Mouse (Mus musculus) neural tube, embryonic 14.5 days (tissue): ENCODE results near the gene Lhpp. TPM values are rescaled to one million over a fixed set of nuclear protein-coding genes. Genes with fewer than 3 reads are reported as not detected.

Experiments
- ATAC-seq: fragments of 200-750 bp; cut with Nextera tagmentation; 2 replicates; pipeline ENCODE4 v1.8.0; 2017; ENCODE audit warnings: low read depth, mild to moderate bottlenecking, moderate TSS enrichment, moderate library complexity
- H3K27ac ChIP-seq: fragments of 300-500 bp; sonication (generic); 2 replicates; pipeline ENCODE4 v1.5.1; 2014; ENCODE audit warnings: low read depth, mild to moderate bottlenecking, control low read depth, low read length, moderate library complexity, mixed read lengths
- H3K27me3 ChIP-seq: fragments of 300-500 bp; sonication (generic); 2 replicates; pipeline ENCODE4 v1.6.1; 2014; ENCODE audit warnings: low read length; ENCODE audit not compliant: control insufficient read depth, insufficient read depth
- H3K36me3 ChIP-seq: fragments of 300-500 bp; sonication (generic); 2 replicates; pipeline ENCODE4 v1.6.1; 2014; ENCODE audit warnings: low read length, mixed read lengths; ENCODE audit not compliant: control insufficient read depth, insufficient read depth
- H3K4me1 ChIP-seq: fragments of 300-500 bp; sonication (generic); 2 replicates; pipeline ENCODE4 v1.6.1; 2014; ENCODE audit warnings: low read length; ENCODE audit not compliant: control insufficient read depth, insufficient read depth
- H3K4me2 ChIP-seq: fragments of 300-500 bp; sonication (generic); 2 replicates; pipeline ENCODE4 v1.6.1; 2014; ENCODE audit warnings: mild to moderate bottlenecking, low read depth, low read length, control low read depth
- H3K4me3 ChIP-seq: fragments of 300-500 bp; sonication (generic); 2 replicates; pipeline ENCODE4 v1.5.1; 2014; ENCODE audit warnings: low read depth, low read length, control low read depth, mixed read lengths
- H3K9ac ChIP-seq: fragments of 300-500 bp; sonication (generic); replicated peaks from 2 replicates; pipeline ENCODE4 v1.6.1; 2014; ENCODE audit warnings: low read depth, mild to moderate bottlenecking, control low read depth, low read length, mixed read lengths
- H3K9me3 ChIP-seq: fragments of 300-500 bp; sonication (generic); 2 replicates; pipeline ENCODE4 v1.6.1; 2016; ENCODE audit warnings: low read length; ENCODE audit not compliant: control insufficient read depth
- WGBS: fragments of 180-500 bp; shearing (Covaris S2); extraction: QIAGEN DNeasy Blood & Tissue Kit; methylation state at CpG from one replicate; pipeline ENCODE4 v1.1.7; 2014; 5-methylcytosine and 5-hydroxymethylcytosine counted together
- polyA plus RNA-seq: library from polyadenylated mRNA; unstranded; fragments of >200 nt; fragmentation: Nextera tagmentation; extraction: Ambion mirVana; gene quantifications from 2 replicates; pipeline ENCODE4 v1.2.1, GENCODE M21; 2014

Gene Lhpp
- polyA plus RNA-seq, 1 experiment from 2014 or later = 55.0 TPM

DNA sequence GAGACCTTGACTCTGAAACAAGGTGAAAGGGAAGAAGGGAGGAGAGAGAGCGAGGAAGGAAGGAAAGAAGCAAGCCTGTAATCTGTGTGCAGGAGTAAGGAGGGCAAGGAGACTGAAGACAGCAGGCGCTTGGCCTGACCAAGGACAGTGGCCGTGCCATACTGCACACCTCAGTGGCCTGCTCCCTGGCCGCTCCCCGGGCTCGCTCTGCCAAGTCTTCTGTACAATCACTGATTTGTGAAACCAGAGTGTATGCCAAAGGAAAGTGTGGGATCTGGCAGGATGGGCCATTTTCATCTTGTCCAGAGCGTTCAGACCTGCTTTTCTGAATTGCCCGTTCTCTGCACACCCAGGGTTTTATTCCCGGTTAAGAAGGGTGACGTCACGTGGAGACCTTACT lies 70.9 kb downstream of the Lhpp start:
- H3K4me1 ChIP-seq = no peaks in the 10 kb centered on the region
- H3K27ac ChIP-seq = no peak overlapping the region
- no peak for ATAC-seq

GRCm38 (mm10) chr7:132681831-132682230 lies 71.4 kb downstream of the Lhpp start:
- Histone ChIP-seq H3K4me3 (no peak overlapping the region), H3K9me3 (no peaks in the 10 kb centered on the region)
- 100% methylated on average over 1 of the region's 1 CpGs for WGBS

More for the DNA sequence above, 70.9 kb downstream of the Lhpp start:
- Histone ChIP-seq H3K4me3 (no peak overlapping the region), H3K9me3 (no peaks in the 10 kb centered on the region), H3K27me3 (no peaks in the 10 kb centered on the region), H3K36me3 (no peaks in the 10 kb centered on the region), H3K4me2 (no peak overlapping the region), H3K9ac (no peak overlapping the region)
- 88% methylated on average over 11 of the region's 11 CpGs for WGBS

GRCm38 (mm10) chr7:132682336-132682735 lies 71.9 kb downstream of the Lhpp start:
- no peaks in the 10 kb centered on the region for H3K9me3 ChIP-seq
- H3K4me2 ChIP-seq = no peak overlapping the region
- H3K27me3 ChIP-seq = no peaks in the 10 kb centered on the region
- ATAC-seq = no peak
- H3K36me3 ChIP-seq = no peaks in the 10 kb centered on the region
- WGBS = 96% methylated on average over 3 of the region's 3 CpGs
- no peak overlapping the region for H3K9ac ChIP-seq
- H3K4me1 ChIP-seq = no peaks in the 10 kb centered on the region
- H3K4me3 ChIP-seq = no peak overlapping the region
- no peak overlapping the region for H3K27ac ChIP-seq

More at GRCm38 (mm10) chr7:132681831-132682230, 71.4 kb downstream of the Lhpp start:
- no peaks in the 10 kb centered on the region for H3K4me1 ChIP-seq
- ATAC-seq = no peak
- no peak overlapping the region for H3K9ac ChIP-seq
- no peaks in the 10 kb centered on the region for H3K36me3 ChIP-seq
- no peaks in the 10 kb centered on the region for H3K27me3 ChIP-seq
- no peak overlapping the region for H3K27ac ChIP-seq
- H3K4me2 ChIP-seq = no peak overlapping the region

DNA sequence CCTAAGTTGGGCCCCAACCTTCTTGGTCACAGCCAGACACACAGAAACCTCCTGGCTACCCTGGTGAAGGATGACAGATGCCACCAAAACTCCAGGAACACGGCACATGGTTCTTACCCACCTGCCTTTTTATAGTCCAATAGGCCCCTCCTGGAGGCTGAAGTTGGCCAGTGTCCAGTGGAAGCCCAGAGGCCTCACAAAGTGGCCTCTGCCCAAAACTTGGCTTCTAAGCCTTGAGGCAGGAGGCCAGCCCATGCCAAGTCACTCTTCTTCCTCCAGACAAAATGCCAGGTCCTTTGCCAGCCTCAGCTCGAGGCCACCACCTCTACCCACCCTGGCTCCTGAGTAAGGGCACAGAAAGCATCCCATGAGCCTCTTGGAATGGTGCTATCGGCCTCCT lies 72.5 kb downstream of the Lhpp start:
- H3K27me3 ChIP-seq = no peaks in the 10 kb centered on the region
- no peaks in the 10 kb centered on the region for H3K36me3 ChIP-seq
- no peaks in the 10 kb centered on the region for H3K4me1 ChIP-seq
- no peak overlapping the region for H3K9ac ChIP-seq
- H3K9me3 ChIP-seq = no peaks in the 10 kb centered on the region
- no peak overlapping the region for H3K4me3 ChIP-seq
- no peak overlapping the region for H3K4me2 ChIP-seq
- ATAC-seq = no peak
- 81% methylated on average over 3 of the region's 3 CpGs for WGBS
- no peak overlapping the region for H3K27ac ChIP-seq

- no peaks in the 10 kb centered on the region for H3K27me3 ChIP-seq
- no peaks in the 10 kb centered on the region for H3K4me1 ChIP-seq
- WGBS = 88% methylated on average over 4 of the region's 4 CpGs
- H3K27ac ChIP-seq = no peak overlapping the region
- ATAC-seq = no peak
- H3K9me3 ChIP-seq = no peaks in the 10 kb centered on the region
- no peak overlapping the region for H3K4me2 ChIP-seq
- no peak overlapping the region for H3K9ac ChIP-seq
- H3K36me3 ChIP-seq = no peaks in the 10 kb centered on the region
- no peak overlapping the region for H3K4me3 ChIP-seq
Observed at GRCm38 (mm10) chr7:132683923-132684322, 73.5 kb downstream of the Lhpp start.

DNA sequence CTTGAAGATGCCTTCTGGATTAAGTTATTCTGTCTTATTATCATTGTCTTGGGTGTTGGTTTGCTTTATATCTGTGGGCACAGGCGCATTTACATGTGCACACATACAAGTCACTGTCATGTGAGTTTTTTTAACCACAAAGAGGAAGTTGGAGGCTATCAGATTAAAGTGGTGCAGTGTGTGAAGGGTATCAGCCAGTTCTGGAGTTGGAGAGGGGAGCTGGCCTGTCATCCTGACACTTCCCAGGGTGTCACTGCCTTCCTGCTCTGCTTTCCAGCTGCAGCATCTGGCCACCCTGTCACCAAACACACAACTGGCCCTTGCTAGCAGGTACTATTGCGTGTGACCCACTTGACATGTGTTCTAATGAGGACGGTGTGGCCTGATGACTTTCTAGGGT lies 76.1 kb downstream of the Lhpp start:
- WGBS = 96% methylated on average over 3 of the region's 3 CpGs
- H3K9me3 ChIP-seq = no peaks in the 10 kb centered on the region

DNA sequence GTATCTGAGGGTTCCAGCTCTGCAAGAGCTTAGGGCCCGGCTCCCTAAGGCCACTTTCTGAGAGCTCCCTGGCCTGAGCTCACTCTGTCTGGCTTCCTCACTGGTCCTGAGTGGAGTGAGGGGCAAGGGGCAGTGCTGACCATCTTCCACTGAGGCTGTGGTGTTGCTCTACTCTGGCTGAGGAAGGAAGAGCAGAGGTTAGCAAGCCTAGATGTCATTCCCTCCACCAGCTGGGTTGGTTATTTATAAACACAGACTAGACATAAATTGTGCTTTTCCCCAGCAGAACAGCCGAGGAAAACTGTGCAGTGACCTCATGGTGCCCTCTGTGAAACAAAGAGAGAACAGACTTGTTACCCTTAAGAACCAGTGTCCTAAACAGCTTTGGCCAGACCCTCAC lies 77.5 kb downstream of the Lhpp start:
- Histone ChIP-seq H3K27me3 (no peaks in the 10 kb centered on the region), H3K4me1 (no peaks in the 10 kb centered on the region), H3K27ac (no peak overlapping the region), H3K9ac (no peak overlapping the region), H3K4me3 (no peak overlapping the region), H3K36me3 (no peaks in the 10 kb centered on the region), H3K4me2 (no peak overlapping the region), H3K9me3 (no peaks in the 10 kb centered on the region)
- 45% methylated on average over 2 of the region's 2 CpGs for WGBS
- ATAC-seq = no peak

More for the DNA sequence above, 76.1 kb downstream of the Lhpp start:
- no peak for ATAC-seq
- H3K4me3 ChIP-seq = no peak overlapping the region
- H3K36me3 ChIP-seq = no peaks in the 10 kb centered on the region
- H3K27ac ChIP-seq = no peak overlapping the region
- H3K4me1 ChIP-seq = no peaks in the 10 kb centered on the region
- no peak overlapping the region for H3K4me2 ChIP-seq
- H3K9ac ChIP-seq = no peak overlapping the region
- H3K27me3 ChIP-seq = no peaks in the 10 kb centered on the region

DNA sequence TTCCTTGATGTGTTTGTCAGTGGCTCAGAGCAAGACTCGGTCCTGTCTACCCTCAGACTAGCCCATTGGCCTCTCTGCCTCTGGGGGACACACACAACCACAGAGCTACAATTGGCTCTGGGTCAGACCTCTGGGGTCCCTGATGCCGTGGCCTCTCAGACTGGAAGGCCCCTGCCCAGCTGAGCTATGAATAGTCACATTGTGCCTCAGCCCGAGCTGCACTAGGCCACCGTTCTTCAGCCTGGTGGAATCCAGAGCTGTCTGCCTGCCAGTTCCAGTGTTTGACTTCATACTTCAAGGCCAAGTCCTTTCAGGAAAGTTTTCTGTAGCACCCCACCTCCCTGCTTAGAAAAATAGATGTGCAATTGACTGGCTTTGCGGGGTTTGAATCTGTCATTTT lies 78.3 kb downstream of the Lhpp start:
- ATAC-seq = no peak; the same call in 1 of the 2 replicates
- H3K9ac ChIP-seq = no peak overlapping the region
- no peak overlapping the region for H3K27ac ChIP-seq
- no peaks in the 10 kb centered on the region for H3K27me3 ChIP-seq
- H3K36me3 ChIP-seq = no peaks in the 10 kb centered on the region
- no peaks in the 10 kb centered on the region for H3K4me1 ChIP-seq
- H3K9me3 ChIP-seq = no peaks in the 10 kb centered on the region
- H3K4me2 ChIP-seq = no peak overlapping the region
- H3K4me3 ChIP-seq = no peak overlapping the region
- 49% methylated on average over 5 of the region's 5 CpGs for WGBS

DNA sequence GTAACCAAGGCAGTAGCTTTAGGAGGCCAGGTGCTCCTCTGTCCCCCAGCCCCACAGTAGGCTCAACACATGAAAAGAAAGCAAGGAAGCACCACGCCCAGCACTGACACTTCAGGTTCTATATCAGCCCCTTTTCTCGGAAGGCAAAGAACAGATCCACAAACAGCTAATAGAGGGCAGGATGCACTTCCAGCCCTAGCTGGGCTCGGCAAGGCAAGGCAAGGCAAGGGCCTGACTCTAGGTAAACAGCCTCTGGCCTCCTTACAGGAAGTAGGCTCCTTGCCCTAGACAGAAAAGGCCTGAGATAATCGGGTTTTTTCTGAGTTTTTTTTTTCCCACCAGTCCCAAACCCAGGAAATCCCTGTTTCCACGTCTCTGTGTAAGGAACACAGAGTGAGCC lies 79.3 kb downstream of the Lhpp start:
- no peaks in the 10 kb centered on the region for H3K27me3 ChIP-seq
- no peak overlapping the region for H3K9ac ChIP-seq
- 83% methylated on average over 5 of the region's 5 CpGs for WGBS
- no peaks in the 10 kb centered on the region for H3K4me1 ChIP-seq
- H3K4me3 ChIP-seq = no peak overlapping the region
- H3K9me3 ChIP-seq = no peaks in the 10 kb centered on the region
- H3K36me3 ChIP-seq = no peaks in the 10 kb centered on the region
- no peak overlapping the region for H3K4me2 ChIP-seq
- no peak overlapping the region for H3K27ac ChIP-seq
- ATAC-seq = no peak
